Mouse (Mus musculus) ES-CJ7 (cell line): ENCODE data around the gene Itm2b.
A peak's percentile ranks its signal among the peaks of the same experiment; 100 is the strongest.

Experiments used
- DNase-seq: peaks from one replicate; pipeline ENCODE4 v3.0.0; 2011; ENCODE audit warnings: low read depth, low spot score

The Itm2b gene

GRCm38 (mm10) chr14:73384913-73385719 is at the start of gene Itm2b:
TSS of gene Itm2b (minus strand) at chr14:73385289.
- peak; percentile 84 for DNase-seq

GRCm38 (mm10) chr14:73433487-73433886 is 48.4 kb upstream of the Itm2b start:
- DNase-seq, result no peak

- no peak for DNase-seq
Measured at GRCm38 (mm10) chr14:73430571-73430970, 45.5 kb upstream of the Itm2b start.

- no peak for DNase-seq
Measured at GRCm38 (mm10) chr14:73425571-73426041, 40.5 kb upstream of the Itm2b start.

- no peak for DNase-seq
Measured at GRCm38 (mm10) chr14:73424961-73425360, 39.9 kb upstream of the Itm2b start.

GRCm38 (mm10) chr14:73423542-73423941 is 38.5 kb upstream of the Itm2b start:
- no peak for DNase-seq

- no peak for DNase-seq
Measured at GRCm38 (mm10) chr14:73422621-73423020, 37.5 kb upstream of the Itm2b start.

GRCm38 (mm10) chr14:73421580-73421979 is 36.5 kb upstream of the Itm2b start:
- no peak for DNase-seq

GRCm38 (mm10) chr14:73420138-73420745 is 35.2 kb upstream of the Itm2b start:
- DNase-seq, result no peak

- no peak for DNase-seq
Measured at GRCm38 (mm10) chr14:73416511-73416910, 31.4 kb upstream of the Itm2b start.

- DNase-seq, result no peak
Measured at GRCm38 (mm10) chr14:73415376-73416035, 30.4 kb upstream of the Itm2b start.

- no peak for DNase-seq
Measured at GRCm38 (mm10) chr14:73411729-73412128, 26.6 kb upstream of the Itm2b start.

GRCm38 (mm10) chr14:73410083-73410482 is 25.0 kb upstream of the Itm2b start:
- no peak for DNase-seq

GRCm38 (mm10) chr14:73408223-73408845 is 23.2 kb upstream of the Itm2b start:
- DNase-seq, result no peak

- DNase-seq, result no peak
Measured at GRCm38 (mm10) chr14:73404016-73404415, 18.9 kb upstream of the Itm2b start.

- DNase-seq, result no peak
Measured at GRCm38 (mm10) chr14:73403351-73403750, 18.3 kb upstream of the Itm2b start.

GRCm38 (mm10) chr14:73402296-73403035 is 17.4 kb upstream of the Itm2b start:
- no peak for DNase-seq

- DNase-seq, result no peak
Measured at GRCm38 (mm10) chr14:73401408-73401807, 16.3 kb upstream of the Itm2b start.

- DNase-seq, result no peak
Measured at GRCm38 (mm10) chr14:73399866-73400618, 15.0 kb upstream of the Itm2b start.

- DNase-seq, result no peak
Measured at GRCm38 (mm10) chr14:73398367-73398996, 13.4 kb upstream of the Itm2b start.
